Mouse (Mus musculus) intestine, postnatal 0 days (tissue): ENCODE results near the gene Chst11. TPM values are rescaled to one million over a fixed set of nuclear protein-coding genes. Genes with fewer than 3 reads are reported as not detected.

Experiments
- ATAC-seq: fragments of 200-750 bp; cut with Nextera tagmentation; 2 replicates; pipeline ENCODE4 v1.8.0; 2017; ENCODE audit warnings: mild to moderate bottlenecking, moderate TSS enrichment, moderate library complexity
- H3K27ac ChIP-seq: fragments of 300-500 bp; sonication (generic); 2 replicates; pipeline ENCODE4 v1.5.1; 2014; ENCODE audit warnings: mild to moderate bottlenecking, low read depth, low read length, moderate library complexity
- H3K27me3 ChIP-seq: fragments of 300-500 bp; sonication (generic); replicated peaks from 2 replicates; pipeline ENCODE4 v1.6.1; 2014; ENCODE audit warnings: low read length, mixed read lengths; ENCODE audit not compliant: control insufficient read depth, insufficient read depth
- H3K36me3 ChIP-seq: fragments of 300-500 bp; sonication (generic); 2 replicates; pipeline ENCODE4 v1.6.1; 2014; ENCODE audit warnings: mild to moderate bottlenecking, moderate library complexity; ENCODE audit not compliant: control insufficient read depth, insufficient read depth
- H3K4me1 ChIP-seq: fragments of 300-500 bp; sonication (generic); replicated peaks from 2 replicates; pipeline ENCODE4 v1.6.1; 2014; ENCODE audit warnings: antibody characterized with exemption, low read length, mixed read lengths; ENCODE audit not compliant: control insufficient read depth, insufficient read depth
- H3K4me2 ChIP-seq: fragments of 300-500 bp; sonication (generic); replicated peaks from 2 replicates; pipeline ENCODE4 v1.6.1; 2014; ENCODE audit warnings: low read depth, mild to moderate bottlenecking, moderate library complexity
- H3K4me3 ChIP-seq: fragments of 300-500 bp; sonication (generic); 2 replicates; pipeline ENCODE4 v1.5.1; 2014; ENCODE audit warnings: low read depth, low read length
- H3K9ac ChIP-seq: fragments of 300-500 bp; sonication (generic); 2 replicates; pipeline ENCODE4 v1.6.1; 2014; ENCODE audit warnings: mild to moderate bottlenecking, low read depth, low read length
- H3K9me3 ChIP-seq: fragments of 300-500 bp; sonication (generic); 2 replicates; pipeline ENCODE4 v1.6.1; 2016; ENCODE audit warnings: mixed run types; ENCODE audit not compliant: control insufficient read depth
- CTCF ChIP-seq: sonication (generic); IDR thresholded peaks from 2 replicates; pipeline ENCODE4 v1.5.1; 2016; ENCODE audit warnings: low read depth, mild to moderate bottlenecking, control low read depth, antibody characterized with exemption, moderate library complexity
- WGBS: fragments of 180-500 bp; shearing (Covaris S2); extraction: QIAGEN DNeasy Blood & Tissue Kit; methylation state at CpG from one replicate; pipeline ENCODE4 v1.1.7; 2014; 5-methylcytosine and 5-hydroxymethylcytosine counted together
- polyA plus RNA-seq: library from polyadenylated mRNA; unstranded; fragments of >200 nt; fragmentation: Nextera tagmentation; extraction: Ambion mirVana; gene quantifications from 2 replicates; pipeline ENCODE4 v1.2.1, GENCODE M21; 2015

The Chst11 gene
- polyA plus RNA-seq, 1 experiment from 2014 or later: 0.50 TPM

DNA sequence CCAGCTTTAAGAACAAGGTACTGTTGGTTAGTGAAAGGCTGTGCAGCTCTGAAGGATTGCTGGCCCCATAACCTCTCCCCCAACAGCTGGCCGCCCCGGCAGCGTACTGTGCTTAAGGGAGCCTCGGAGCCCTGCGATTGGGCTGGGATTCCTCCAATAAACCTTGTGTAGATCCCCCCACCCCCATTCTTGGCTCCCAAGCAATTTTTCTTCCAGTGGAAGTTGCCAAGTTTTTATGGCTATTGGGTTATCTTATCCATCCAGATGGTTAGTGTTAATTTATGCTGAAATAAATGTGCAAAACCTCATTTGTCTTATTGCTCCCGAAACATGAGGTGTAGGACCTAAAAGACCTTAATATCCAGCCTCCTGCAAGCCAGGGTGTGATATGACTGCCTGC is 166.1 kb downstream of the Chst11 start:
- TF ChIP-seq CTCF: no peak
- H3K36me3 ChIP-seq: no peaks in the 10 kb centered on the region
- no peak overlapping the region for H3K27ac ChIP-seq
- no peaks in the 10 kb centered on the region for H3K27me3 ChIP-seq
- H3K9me3 ChIP-seq: no peaks in the 10 kb centered on the region
- no peak for ATAC-seq
- WGBS: 67% methylated on average over 6 of the region's 6 CpGs
- H3K4me3 ChIP-seq: no peak overlapping the region
- 0 out of 2 replicates have a peak, but pooled peaks cover 2% of the 10 kb centered on the region for H3K4me1 ChIP-seq
- H3K9ac ChIP-seq: no peak overlapping the region
- no peak overlapping the region for H3K4me2 ChIP-seq

- no peak for TF ChIP-seq CTCF
- no peak overlapping the region for H3K9ac ChIP-seq
- no peak overlapping the region for H3K4me2 ChIP-seq
- H3K27ac ChIP-seq: no peak overlapping the region
- H3K4me3 ChIP-seq: no peak overlapping the region
- 44% methylated on average over 16 of the region's 16 CpGs for WGBS
- ATAC-seq: no peak
- H3K36me3 ChIP-seq: no peaks in the 10 kb centered on the region
- H3K9me3 ChIP-seq: no peaks in the 10 kb centered on the region
- no peaks in the 10 kb centered on the region for H3K27me3 ChIP-seq
- 0 out of 2 replicates have a peak, but pooled peaks cover 2% of the 10 kb centered on the region for H3K4me1 ChIP-seq
Observed at GRCm38 (mm10) chr10:83151896-83152685, 166.8 kb downstream of the Chst11 start.

GRCm38 (mm10) chr10:83152723-83153122 is 167.4 kb downstream of the Chst11 start:
- TF ChIP-seq CTCF: no peak
- ATAC-seq: no peak
- no peaks in the 10 kb centered on the region for H3K27me3 ChIP-seq
- no peaks in the 10 kb centered on the region for H3K9me3 ChIP-seq
- H3K27ac ChIP-seq: no peak overlapping the region
- no peaks in the 10 kb centered on the region for H3K36me3 ChIP-seq
- H3K4me3 ChIP-seq: no peak overlapping the region
- 87% methylated on average over 1 of the region's 1 CpGs for WGBS
- H3K4me2 ChIP-seq: no peak overlapping the region
- H3K4me1 ChIP-seq: 0 out of 2 replicates have a peak, but pooled peaks cover 2% of the 10 kb centered on the region
- no peak overlapping the region for H3K9ac ChIP-seq

DNA sequence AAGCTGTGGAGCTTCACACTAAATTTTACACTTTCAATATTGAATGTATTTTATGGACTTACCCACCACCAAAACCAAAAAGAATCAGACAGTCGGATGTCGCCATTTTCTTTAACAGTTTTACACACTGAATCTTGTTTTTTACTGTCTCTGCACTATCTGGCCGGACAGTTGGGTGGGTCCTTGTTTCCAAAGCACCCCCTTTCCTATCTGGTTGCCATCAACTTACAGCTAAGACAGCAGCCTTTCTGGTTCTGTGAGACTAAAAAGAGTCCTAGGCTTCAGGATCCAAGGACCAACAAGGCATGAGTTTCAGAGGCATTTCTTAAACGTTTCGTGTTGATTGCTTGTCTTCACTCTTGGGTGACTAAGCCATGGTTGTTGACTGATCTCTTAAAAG is 168.1 kb downstream of the Chst11 start:
- Histone ChIP-seq H3K27ac (no peak overlapping the region), H3K9me3 (no peaks in the 10 kb centered on the region), H3K36me3 (no peaks in the 10 kb centered on the region), H3K4me2 (no peak overlapping the region), H3K9ac (no peak overlapping the region), H3K4me3 (no peak overlapping the region), H3K4me1 (0 out of 2 replicates have a peak, but pooled peaks cover 2% of the 10 kb centered on the region), H3K27me3 (no peaks in the 10 kb centered on the region)
- ATAC-seq: no peak
- WGBS: 92% methylated on average over 5 of the region's 5 CpGs
- no peak for TF ChIP-seq CTCF

DNA sequence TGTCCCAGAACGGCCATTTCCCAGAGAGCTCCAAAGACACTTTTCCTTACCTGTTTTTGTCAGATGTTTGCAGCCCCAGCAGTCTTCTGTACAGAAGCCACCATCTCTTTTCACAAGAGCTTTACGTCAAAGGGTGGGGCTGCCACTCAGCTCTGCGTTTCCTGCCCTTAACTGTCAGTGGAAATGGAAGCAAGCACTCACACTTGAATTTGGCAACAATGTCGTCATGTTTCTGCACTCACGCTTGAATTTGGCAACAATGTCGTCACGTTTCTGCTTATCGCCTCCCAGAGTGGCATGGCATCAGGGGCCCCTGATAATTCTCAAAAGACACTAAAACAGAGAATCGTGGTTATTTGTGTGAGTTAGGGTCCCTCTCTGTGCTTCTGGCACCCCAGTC is 168.6 kb downstream of the Chst11 start:
- Histone ChIP-seq H3K4me1 (0 out of 2 replicates have a peak, but pooled peaks cover 2% of the 10 kb centered on the region), H3K4me3 (no peak overlapping the region), H3K27ac (no peak overlapping the region), H3K36me3 (no peaks in the 10 kb centered on the region), H3K9ac (no peak overlapping the region), H3K27me3 (no peaks in the 10 kb centered on the region), H3K9me3 (no peaks in the 10 kb centered on the region), H3K4me2 (no peak overlapping the region)
- no peak for ATAC-seq
- WGBS: 77% methylated on average over 9 of the region's 9 CpGs
- no peak for TF ChIP-seq CTCF

- no peak for ATAC-seq
- Histone ChIP-seq H3K27ac (no peak overlapping the region), H3K9me3 (no peaks in the 10 kb centered on the region), H3K4me3 (no peak overlapping the region), H3K27me3 (no peaks in the 10 kb centered on the region), H3K9ac (no peak overlapping the region), H3K36me3 (no peaks in the 10 kb centered on the region), H3K4me2 (no peak overlapping the region), H3K4me1 (no peaks in the 10 kb centered on the region)
- WGBS: 78% methylated on average over 5 of the region's 5 CpGs
- TF ChIP-seq CTCF: no peak
Observed at GRCm38 (mm10) chr10:83157289-83157688, 172.0 kb downstream of the Chst11 start.
